Mouse (Mus musculus): ENCODE measurements around the gene Catsper2.

GRCm38 (mm10) chr2:121452990-121453389 lies 39.4 kb upstream of the Catsper2 start, which contains the start of gene Hypk:
- TF ChIP-seq POLR2A (IDR thresholded peaks at IDR 0.05; ENCODE audit: borderline replicate concordance, extremely low read depth, insufficient read depth, insufficient read length, poor library complexity, severe bottlenecking) (no peak), CTCF (IDR thresholded peaks at IDR 0.05; ENCODE audit: borderline replicate concordance, extremely low read depth, insufficient read depth, insufficient read length) (no peak)
